Mouse (Mus musculus) lung, postnatal 0 days (tissue): ENCODE measurements at regions not wholly inside any gene's neighbourhood (a gene's known extent, or its start where the extent isn't known, plus 50 kb on each side); places are given as distances from the start of the nearest gene placed in this dataset.

Source experiments
- ATAC-seq: fragments of 200-750 bp; cut with Nextera tagmentation; 2 replicates; pipeline ENCODE4 v1.8.0; 2017; ENCODE audit warnings: moderate library complexity
- DNase-seq: peaks from one replicate; pipeline ENCODE4 v3.0.0-alpha.2; 2016; ENCODE audit warnings: low spot score
- H3K27ac ChIP-seq: fragments of 300-500 bp; sonication (generic); 2 replicates; pipeline ENCODE4 v1.5.1; 2014; ENCODE audit warnings: antibody characterized with exemption, mild to moderate bottlenecking, low read length, mixed read lengths
- H3K27me3 ChIP-seq: fragments of 300-500 bp; sonication (generic); replicated peaks from 2 replicates; pipeline ENCODE4 v1.6.1; 2014; ENCODE audit warnings: low read length, mixed read lengths; ENCODE audit not compliant: insufficient read depth
- H3K36me3 ChIP-seq: fragments of 300-500 bp; sonication (generic); 2 replicates; pipeline ENCODE4 v1.6.1; 2014; ENCODE audit warnings: low read length, mixed read lengths; ENCODE audit not compliant: insufficient read depth
- H3K4me1 ChIP-seq: fragments of 300-500 bp; sonication (generic); 2 replicates; pipeline ENCODE4 v1.6.1; 2014; ENCODE audit warnings: antibody characterized with exemption, low read depth, low read length, mixed read lengths; ENCODE audit not compliant: insufficient read depth
- H3K4me2 ChIP-seq: fragments of 300-500 bp; sonication (generic); replicated peaks from 2 replicates; pipeline ENCODE4 v1.6.1; 2014; ENCODE audit warnings: low read depth, mild to moderate bottlenecking, low read length, moderate library complexity, mixed read lengths
- H3K4me3 ChIP-seq: fragments of 300-500 bp; sonication (generic); 2 replicates; pipeline ENCODE4 v1.5.1; 2014; ENCODE audit warnings: low read depth, low read length
- H3K9ac ChIP-seq: fragments of 300-500 bp; sonication (generic); replicated peaks from 2 replicates; pipeline ENCODE4 v1.6.1; 2014; ENCODE audit warnings: low read depth, mild to moderate bottlenecking
- H3K9me3 ChIP-seq: fragments of 300-500 bp; sonication (generic); 2 replicates; pipeline ENCODE4 v1.6.1; 2016; ENCODE audit warnings: low read length, mixed read lengths
- CTCF ChIP-seq: IDR thresholded peaks from 2 replicates; pipeline ENCODE4 v1.5.1; 2016; ENCODE audit warnings: antibody characterized with exemption, mild to moderate bottlenecking
- EP300 ChIP-seq: IDR thresholded peaks from 2 replicates; pipeline ENCODE4 v1.6.1; 2016; ENCODE audit warnings: antibody characterized with exemption, mild to moderate bottlenecking, control low read depth
- WGBS: fragments of 180-500 bp; shearing (Covaris S2); extraction: QIAGEN DNeasy Blood & Tissue Kit; methylation state at CpG from one replicate; pipeline ENCODE4 v1.1.7; 2014; 5-methylcytosine and 5-hydroxymethylcytosine counted together

DNA sequence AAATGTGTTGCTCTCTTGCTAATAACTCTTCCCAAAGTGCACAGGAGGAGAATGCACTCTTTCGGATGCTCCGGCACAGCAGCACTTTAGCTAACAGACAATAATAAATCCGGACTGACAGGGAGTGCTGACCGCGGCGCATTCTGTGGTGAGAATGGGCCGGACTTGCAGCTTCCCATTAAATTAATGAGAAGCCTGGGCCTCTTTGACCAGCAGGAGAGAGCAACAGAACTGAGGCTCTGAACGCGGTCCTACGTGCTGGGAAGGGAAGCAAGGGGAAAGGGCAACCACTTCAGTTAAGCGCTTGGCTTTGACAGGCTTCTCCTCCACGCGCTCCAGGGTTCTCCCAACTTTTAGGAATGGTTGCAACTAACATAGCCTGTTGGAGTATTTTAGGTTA lies 117.2 kb upstream of the Usp25 start:
- Histone ChIP-seq H3K4me3 (no peak overlapping the region), H3K27me3 (no peaks in the 10 kb centered on the region), H3K36me3 (no peaks in the 10 kb centered on the region), H3K27ac (no peak overlapping the region), H3K4me2 (no peak overlapping the region), H3K4me1 (no peaks in the 10 kb centered on the region), H3K9me3 (no peaks in the 10 kb centered on the region), H3K9ac (no peak overlapping the region)
- 11% methylated on average over 13 of the region's 13 CpGs for WGBS
- DNase-seq (peak; percentile 15), ATAC-seq (no peak)
- TF ChIP-seq EP300: no peak
- no peak for TF ChIP-seq CTCF

- H3K36me3 ChIP-seq: no peaks in the 10 kb centered on the region
- no peak overlapping the region for H3K4me2 ChIP-seq
- ATAC-seq: no peak
- H3K4me1 ChIP-seq: no peaks in the 10 kb centered on the region
- H3K4me3 ChIP-seq: no peak overlapping the region
- H3K9ac ChIP-seq: no peak overlapping the region
- 84% methylated on average over 5 of the region's 5 CpGs for WGBS
- no peak for TF ChIP-seq EP300
- TF ChIP-seq CTCF: no peak
- no peaks in the 10 kb centered on the region for H3K9me3 ChIP-seq
- H3K27me3 ChIP-seq: no peaks in the 10 kb centered on the region
- no peak for DNase-seq
- no peak overlapping the region for H3K27ac ChIP-seq
Observed at GRCm38 (mm10) chr16:76895781-76896180, 117.7 kb upstream of the Usp25 start.

- WGBS: 37% methylated on average over 2 of the region's 2 CpGs
- no peak for TF ChIP-seq EP300
- no peak for TF ChIP-seq CTCF
- no peaks in the 10 kb centered on the region for H3K27me3 ChIP-seq
- ATAC-seq (no peak), DNase-seq (no peak)
- no peaks in the 10 kb centered on the region for H3K36me3 ChIP-seq
- H3K4me3 ChIP-seq: no peak overlapping the region
- H3K27ac ChIP-seq: no peak overlapping the region
- H3K4me2 ChIP-seq: no peak overlapping the region
- H3K9me3 ChIP-seq: no peaks in the 10 kb centered on the region
- no peaks in the 10 kb centered on the region for H3K4me1 ChIP-seq
- H3K9ac ChIP-seq: no peak overlapping the region
Observed at GRCm38 (mm10) chr16:76878576-76878975, 134.9 kb upstream of the Usp25 start.

- no peaks in the 10 kb centered on the region for H3K4me1 ChIP-seq
- TF ChIP-seq CTCF: no peak
- no peak for TF ChIP-seq EP300
- H3K9ac ChIP-seq: no peak overlapping the region
- 89% methylated on average over 3 of the region's 3 CpGs for WGBS
- no peak for ATAC-seq
- H3K4me3 ChIP-seq: no peak overlapping the region
- H3K27ac ChIP-seq: no peak overlapping the region
- no peaks in the 10 kb centered on the region for H3K9me3 ChIP-seq
- H3K27me3 ChIP-seq: no peaks in the 10 kb centered on the region
- H3K36me3 ChIP-seq: no peaks in the 10 kb centered on the region
- H3K4me2 ChIP-seq: no peak overlapping the region
- no peak for DNase-seq
Observed at GRCm38 (mm10) chr16:76875397-76876018, 138.0 kb upstream of the Usp25 start.

- DNase-seq: peak; percentile 27
- TF ChIP-seq CTCF (no peak), EP300 (no peak)
- 32% methylated on average over 4 of the region's 4 CpGs for WGBS
Observed at GRCm38 (mm10) chr16:76866465-76866802, 147.1 kb upstream of the Usp25 start.

GRCm38 (mm10) chr16:76865731-76866464 lies 147.6 kb upstream of the Usp25 start:
- Histone ChIP-seq H3K9me3 (no peaks in the 10 kb centered on the region), H3K36me3 (no peaks in the 10 kb centered on the region), H3K4me1 (no peaks in the 10 kb centered on the region), H3K4me3 (no peak overlapping the region), H3K4me2 (peak overlapping the region; percentile 36), H3K9ac (no peak overlapping the region), H3K27me3 (no peaks in the 10 kb centered on the region), H3K27ac (no peak overlapping the region)
- DNase-seq: peak; percentile 83
- TF ChIP-seq CTCF (peak; percentile 69), EP300 (no peak)
- peak; percentile 54 for ATAC-seq
- WGBS: 18% methylated on average over 9 of the region's 12 CpGs

More at GRCm38 (mm10) chr16:76866465-76866802, 147.1 kb upstream of the Usp25 start:
- Histone ChIP-seq H3K27me3 (no peaks in the 10 kb centered on the region), H3K9ac (no peak overlapping the region), H3K27ac (no peak overlapping the region), H3K4me1 (no peaks in the 10 kb centered on the region), H3K4me3 (no peak overlapping the region), H3K36me3 (no peaks in the 10 kb centered on the region), H3K4me2 (no peak overlapping the region), H3K9me3 (no peaks in the 10 kb centered on the region)
- no peak for ATAC-seq
